Mouse (Mus musculus) left cerebral cortex, adult 9 months (tissue): ENCODE measurements at regions not wholly inside any gene's neighbourhood (a gene's known extent, or its start where the extent isn't known, plus 50 kb on each side); places are given as distances from the start of the nearest gene placed in this dataset.

Experiments
- DNase-seq, 2 experiments: peaks; one replicate each; pipeline ENCODE4 v3.0.0; 2022; ENCODE audit warnings: low spot score in 2 of 2

GRCm38 (mm10) chr4:114716703-114717102 lies 104.8 kb upstream of the Gm12830 start:
- DNase-seq: no peak

DNA sequence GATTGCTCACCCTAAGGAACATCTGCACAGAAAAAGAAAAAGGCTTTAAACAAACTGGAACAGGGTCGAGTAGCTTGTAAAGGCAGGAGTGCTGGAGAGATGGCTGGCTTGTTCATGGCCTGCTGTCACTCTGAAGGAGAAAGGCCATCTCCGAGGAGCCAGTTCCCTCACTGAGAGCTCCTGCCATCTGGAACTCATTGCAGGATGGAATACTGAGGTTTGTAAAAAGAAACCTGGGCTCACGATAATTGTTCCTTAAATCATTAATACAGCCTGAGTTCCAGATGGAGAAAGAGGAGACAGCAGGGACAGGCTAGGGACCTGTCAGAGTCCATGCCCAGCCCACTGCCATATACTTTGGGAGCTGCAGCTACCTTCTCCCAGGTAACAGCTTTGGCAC lies 100.8 kb upstream of the Gm12830 start:
- DNase-seq: no peak

- DNase-seq: no peak
Measured at GRCm38 (mm10) chr4:114721386-114721785, 100.1 kb upstream of the Gm12830 start.

DNA sequence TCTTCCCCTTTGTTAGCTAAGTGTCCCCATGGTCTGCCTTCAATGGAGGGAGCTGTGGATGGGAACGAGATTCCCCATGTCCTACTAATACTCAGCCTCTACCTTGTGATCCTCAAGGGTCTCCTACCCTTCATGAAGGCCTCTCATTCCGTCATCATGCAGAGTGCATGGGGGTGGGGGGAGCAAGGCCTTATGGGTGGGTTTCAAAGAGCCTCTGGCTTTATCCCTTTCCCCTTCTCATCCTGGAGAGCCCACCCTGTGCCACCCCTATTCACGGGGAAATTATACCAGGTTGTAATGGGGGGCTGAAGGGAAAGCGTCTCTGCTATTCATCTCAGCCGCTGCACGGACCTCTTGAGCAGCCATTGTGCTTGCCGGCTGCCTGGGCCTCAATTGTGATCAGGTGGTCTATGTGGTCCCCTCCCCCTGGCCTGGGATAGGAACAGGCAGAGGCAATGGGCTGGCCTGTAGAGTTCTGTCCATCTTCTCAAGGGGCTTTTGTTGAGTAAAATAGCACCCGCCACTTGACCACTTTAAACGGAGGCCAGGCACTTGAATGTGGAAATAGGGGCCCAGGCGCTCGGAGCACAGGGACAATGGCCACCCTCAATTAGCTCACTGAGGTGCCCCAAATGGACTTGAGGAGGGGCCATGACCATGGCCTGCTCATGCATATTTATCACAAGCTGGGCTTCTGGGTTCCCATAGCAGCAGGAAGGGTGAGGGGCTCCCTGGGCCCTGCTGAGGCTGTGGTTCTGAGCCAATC lies 93.1 kb upstream of the Gm12830 start:
- no peak for DNase-seq

- no peak for DNase-seq
Measured at GRCm38 (mm10) chr4:114733256-114734004, 88.1 kb upstream of the Gm12830 start.

- DNase-seq: no peak
Measured at GRCm38 (mm10) chr4:114738903-114739667, 82.4 kb upstream of the Gm12830 start.

GRCm38 (mm10) chr4:114748131-114748530 lies 73.4 kb upstream of the Gm12830 start:
- no peak for DNase-seq

- no peak for DNase-seq
Measured at GRCm38 (mm10) chr4:114759837-114760236, 61.7 kb upstream of the Gm12830 start.

DNA sequence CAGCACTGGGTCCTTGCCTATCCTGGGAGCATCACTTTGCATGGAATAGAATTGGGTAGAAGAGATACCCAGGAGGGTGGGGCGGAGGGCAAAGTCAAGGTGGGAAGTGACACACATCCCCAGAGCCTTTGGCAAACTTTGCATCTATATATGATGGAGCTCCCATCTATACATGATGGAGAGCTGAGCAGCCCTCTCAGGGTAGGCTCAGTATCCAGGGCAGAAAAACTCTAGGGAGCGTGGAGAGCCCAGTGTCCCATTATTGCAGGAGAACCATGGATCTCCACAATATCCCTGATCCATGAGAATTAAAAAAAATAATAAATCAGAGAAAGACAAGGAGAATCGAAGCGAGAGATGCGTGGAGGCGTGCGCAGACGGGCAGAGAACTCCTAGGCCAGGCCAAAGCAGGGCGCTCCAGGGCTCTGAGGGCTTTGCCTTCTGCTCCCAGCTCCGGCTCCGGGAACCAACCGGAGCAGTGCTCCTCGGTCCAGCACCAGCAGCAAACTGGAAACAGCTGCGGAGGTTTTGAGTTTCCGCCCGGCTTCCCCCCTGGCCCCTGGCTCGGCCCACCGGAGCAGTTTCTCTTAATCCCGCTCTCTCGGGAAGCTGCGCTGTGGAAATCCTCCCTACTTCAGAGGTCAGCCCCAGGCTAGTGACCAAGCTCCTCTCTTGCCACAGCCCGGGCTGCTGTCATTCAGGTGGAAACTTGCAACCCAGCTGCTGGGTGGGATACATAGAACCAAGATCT lies 54.7 kb upstream of the Gm12830 start:
- DNase-seq: no peak
